Mouse (Mus musculus) embryonic facial prominence, embryonic 12.5 days (tissue): ENCODE measurements at regions not wholly inside any gene's neighbourhood (a gene's known extent, or its start where the extent isn't known, plus 50 kb on each side); places are given as distances from the start of the nearest gene placed in this dataset.

Experiments used
- ATAC-seq: fragments of 200-750 bp; cut with Nextera tagmentation; 2 replicates; pipeline ENCODE4 v1.8.0; 2017; ENCODE audit not compliant: insufficient number of reproducible peaks, insufficient read depth, low FRiP score, low TSS enrichment
- H3K27ac ChIP-seq: fragments of 300-500 bp; sonication (generic); 2 replicates; pipeline ENCODE4 v1.5.1; 2016; ENCODE audit warnings: mild to moderate bottlenecking
- H3K27me3 ChIP-seq: fragments of 300-500 bp; sonication (generic); 2 replicates; pipeline ENCODE4 v1.6.1; 2016; ENCODE audit warnings: mild to moderate bottlenecking, moderate library complexity
- H3K36me3 ChIP-seq: fragments of 300-500 bp; sonication (generic); 2 replicates; pipeline ENCODE4 v1.6.1; 2016; ENCODE audit warnings: mild to moderate bottlenecking
- H3K4me1 ChIP-seq: fragments of 300-500 bp; sonication (generic); 2 replicates; pipeline ENCODE4 v1.6.1; 2016
- H3K4me2 ChIP-seq: fragments of 300-500 bp; sonication (generic); replicated peaks from 2 replicates; pipeline ENCODE4 v1.6.1; 2016; ENCODE audit warnings: mild to moderate bottlenecking, moderate library complexity
- H3K4me3 ChIP-seq: fragments of 300-500 bp; sonication (generic); 2 replicates; pipeline ENCODE4 v1.5.1; 2016; ENCODE audit warnings: mild to moderate bottlenecking
- H3K9ac ChIP-seq: fragments of 300-500 bp; sonication (generic); 2 replicates; pipeline ENCODE4 v1.6.1; 2016; ENCODE audit warnings: mild to moderate bottlenecking, moderate library complexity
- H3K9me3 ChIP-seq: fragments of 300-500 bp; sonication (generic); 2 replicates; pipeline ENCODE4 v1.6.1; 2016; ENCODE audit warnings: mild to moderate bottlenecking, moderate library complexity
- WGBS: fragments of 180-500 bp; shearing (Covaris S2); methylation state at CpG from one replicate; pipeline ENCODE4 v1.1.7; 2016; 5-methylcytosine and 5-hydroxymethylcytosine counted together

- Histone ChIP-seq H3K36me3 (no peaks in the 10 kb centered on the region), H3K27ac (peak overlapping the region; percentile 38; the same call in 1 of the 2 replicates), H3K27me3 (no peaks in the 10 kb centered on the region), H3K9ac (no peak overlapping the region), H3K9me3 (no peaks in the 10 kb centered on the region), H3K4me2 (no peak overlapping the region), H3K4me1 (peaks cover 35% of the 10 kb centered on the region), H3K4me3 (no peak overlapping the region)
- WGBS: 17% methylated on average over 5 of the region's 5 CpGs
- no peak; the same call in 1 of the 2 replicates for ATAC-seq
These were observed 62.6 kb downstream of the Mcfd2 start for GRCm38 (mm10) chr17:87202958-87203720.

- ATAC-seq: no peak
These were observed 63.2 kb downstream of the Mcfd2 start for GRCm38 (mm10) chr17:87202490-87202889.

GRCm38 (mm10) chr17:87200721-87201242 lies 65.0 kb downstream of the Mcfd2 start:
- no peaks in the 10 kb centered on the region for H3K9me3 ChIP-seq
- H3K4me2 ChIP-seq: no peak overlapping the region
- WGBS: 57% methylated on average over 3 of the region's 3 CpGs
- H3K27ac ChIP-seq: peak overlapping the region; percentile 89
- no peaks in the 10 kb centered on the region for H3K36me3 ChIP-seq
- ATAC-seq: peak; percentile 71
- H3K9ac ChIP-seq: no peak overlapping the region
- no peak overlapping the region for H3K4me3 ChIP-seq
- peaks cover 35% of the 10 kb centered on the region for H3K4me1 ChIP-seq
- H3K27me3 ChIP-seq: no peaks in the 10 kb centered on the region

More at GRCm38 (mm10) chr17:87202490-87202889, 63.2 kb downstream of the Mcfd2 start:
- Histone ChIP-seq H3K4me1 (peaks cover 35% of the 10 kb centered on the region), H3K4me3 (no peak overlapping the region), H3K27me3 (no peaks in the 10 kb centered on the region), H3K27ac (peak overlapping the region; percentile 89; the same call in 1 of the 2 replicates), H3K9ac (no peak overlapping the region), H3K9me3 (no peaks in the 10 kb centered on the region), H3K4me2 (no peak overlapping the region), H3K36me3 (no peaks in the 10 kb centered on the region)
- 16% methylated on average over 6 of the region's 6 CpGs for WGBS

GRCm38 (mm10) chr17:87200134-87200533 lies 65.6 kb downstream of the Mcfd2 start:
- H3K27me3 ChIP-seq: no peaks in the 10 kb centered on the region
- H3K36me3 ChIP-seq: no peaks in the 10 kb centered on the region
- peak overlapping the region; percentile 89; the same call in 1 of the 2 replicates for H3K27ac ChIP-seq
- H3K4me2 ChIP-seq: no peak overlapping the region
- no peak for ATAC-seq
- no peaks in the 10 kb centered on the region for H3K9me3 ChIP-seq
- no peak overlapping the region for H3K9ac ChIP-seq
- 94% methylated on average over 2 of the region's 2 CpGs for WGBS
- H3K4me1 ChIP-seq: peaks cover 35% of the 10 kb centered on the region
- H3K4me3 ChIP-seq: no peak overlapping the region

GRCm38 (mm10) chr17:87199134-87199533 lies 66.6 kb downstream of the Mcfd2 start:
- Histone ChIP-seq H3K4me1 (peaks cover 41% of the 10 kb centered on the region), H3K9me3 (no peaks in the 10 kb centered on the region)
- WGBS: 89% methylated on average over 3 of the region's 3 CpGs

GRCm38 (mm10) chr17:87197434-87197833 lies 68.3 kb downstream of the Mcfd2 start:
- ATAC-seq: no peak
- no peaks in the 10 kb centered on the region for H3K36me3 ChIP-seq
- H3K4me3 ChIP-seq: no peak overlapping the region
- H3K4me2 ChIP-seq: no peak overlapping the region
- no peak overlapping the region for H3K27ac ChIP-seq
- H3K27me3 ChIP-seq: no peaks in the 10 kb centered on the region
- H3K9me3 ChIP-seq: no peaks in the 10 kb centered on the region
- no peak overlapping the region for H3K9ac ChIP-seq
- H3K4me1 ChIP-seq: peaks cover 36% of the 10 kb centered on the region
- 94% methylated on average over 4 of the region's 4 CpGs for WGBS

More at GRCm38 (mm10) chr17:87199134-87199533, 66.6 kb downstream of the Mcfd2 start:
- H3K27ac ChIP-seq: no peak overlapping the region
- no peak for ATAC-seq
- no peaks in the 10 kb centered on the region for H3K36me3 ChIP-seq
- H3K9ac ChIP-seq: no peak overlapping the region
- H3K4me2 ChIP-seq: no peak overlapping the region
- H3K4me3 ChIP-seq: no peak overlapping the region
- H3K27me3 ChIP-seq: no peaks in the 10 kb centered on the region

GRCm38 (mm10) chr17:87194639-87195038 lies 71.1 kb downstream of the Mcfd2 start:
- H3K4me3 ChIP-seq: no peak overlapping the region
- H3K27ac ChIP-seq: no peak overlapping the region
- no peak overlapping the region for H3K9ac ChIP-seq
- WGBS: 48% methylated on average over 11 of the region's 11 CpGs
- no peaks in the 10 kb centered on the region for H3K9me3 ChIP-seq
- no peak overlapping the region for H3K4me2 ChIP-seq
- ATAC-seq: no peak
- peaks cover 16% of the 10 kb centered on the region for H3K4me1 ChIP-seq
- H3K36me3 ChIP-seq: no peaks in the 10 kb centered on the region
- no peaks in the 10 kb centered on the region for H3K27me3 ChIP-seq

GRCm38 (mm10) chr17:87193482-87193881 lies 72.3 kb downstream of the Mcfd2 start:
- H3K27ac ChIP-seq: no peak overlapping the region

GRCm38 (mm10) chr17:87189670-87190069 lies 76.1 kb downstream of the Mcfd2 start:
- 57% methylated on average over 3 of the region's 3 CpGs for WGBS
- H3K27ac ChIP-seq: no peak overlapping the region
- H3K9ac ChIP-seq: no peak overlapping the region
- H3K36me3 ChIP-seq: no peaks in the 10 kb centered on the region
- no peak for ATAC-seq
- H3K4me1 ChIP-seq: peaks cover 22% of the 10 kb centered on the region
- H3K4me3 ChIP-seq: no peak overlapping the region
- no peaks in the 10 kb centered on the region for H3K9me3 ChIP-seq
- H3K4me2 ChIP-seq: no peak overlapping the region
- H3K27me3 ChIP-seq: no peaks in the 10 kb centered on the region

More at GRCm38 (mm10) chr17:87193482-87193881, 72.3 kb downstream of the Mcfd2 start:
- Histone ChIP-seq H3K4me2 (no peak overlapping the region), H3K4me1 (peaks cover 18% of the 10 kb centered on the region), H3K9me3 (no peaks in the 10 kb centered on the region), H3K4me3 (no peak overlapping the region), H3K9ac (no peak overlapping the region), H3K36me3 (no peaks in the 10 kb centered on the region), H3K27me3 (no peaks in the 10 kb centered on the region)
- ATAC-seq: no peak
- WGBS: 6% methylated on average over 7 of the region's 7 CpGs
